Mouse (Mus musculus) stomach, embryonic 15.5 days (tissue): ENCODE results near the gene Fhod1. TPM values are rescaled to one million over a fixed set of nuclear protein-coding genes. Genes with fewer than 3 reads are reported as not detected.
A peak's percentile ranks its signal among the peaks of the same experiment; 100 is the strongest.

Source experiments
- ATAC-seq: fragments of 200-750 bp; cut with Nextera tagmentation; 2 replicates; pipeline ENCODE4 v1.8.0; 2017; ENCODE audit warnings: low read depth, moderate number of reproducible peaks, moderate TSS enrichment; ENCODE audit not compliant: insufficient read depth, low FRiP score
- H3K27ac ChIP-seq: fragments of 300-500 bp; sonication (generic); 2 replicates; pipeline ENCODE4 v1.5.1; 2015; ENCODE audit warnings: mild to moderate bottlenecking, inconsistent platforms
- H3K27me3 ChIP-seq: fragments of 300-500 bp; sonication (generic); replicated peaks from 2 replicates; pipeline ENCODE4 v1.6.1; 2015; ENCODE audit warnings: inconsistent platforms
- H3K36me3 ChIP-seq: fragments of 300-500 bp; sonication (generic); 2 replicates; pipeline ENCODE4 v1.6.1; 2015; ENCODE audit warnings: inconsistent platforms
- H3K4me1 ChIP-seq: fragments of 300-500 bp; sonication (generic); 2 replicates; pipeline ENCODE4 v1.6.1; 2015; ENCODE audit warnings: inconsistent platforms
- H3K4me2 ChIP-seq: fragments of 300-500 bp; sonication (generic); 2 replicates; pipeline ENCODE4 v1.6.1; 2015; ENCODE audit warnings: mild to moderate bottlenecking, inconsistent platforms
- H3K4me3 ChIP-seq: fragments of 300-500 bp; sonication (generic); replicated peaks from 2 replicates; pipeline ENCODE4 v1.5.1; 2015; ENCODE audit warnings: inconsistent platforms
- H3K9ac ChIP-seq: fragments of 300-500 bp; sonication (generic); 2 replicates; pipeline ENCODE4 v1.6.1; 2015; ENCODE audit warnings: inconsistent platforms
- H3K9me3 ChIP-seq: fragments of 300-500 bp; sonication (generic); 2 replicates; pipeline ENCODE4 v1.6.1; 2016; ENCODE audit warnings: inconsistent platforms
- WGBS: fragments of 180-500 bp; shearing (Covaris S2); methylation state at CpG from one replicate; pipeline ENCODE4 v1.1.7; 2015; 5-methylcytosine and 5-hydroxymethylcytosine counted together
- polyA plus RNA-seq: library from polyadenylated mRNA; unstranded; fragments of >200 nt; fragmentation: Nextera tagmentation; extraction: Ambion mirVana; gene quantifications from 2 replicates; pipeline ENCODE4 v1.2.1, GENCODE M21; 2015

Fhod1 gene
- polyA plus RNA-seq, 1 experiment from 2014 or later, result 3.0 TPM

- Histone ChIP-seq H3K36me3 (peaks cover 47% of the 10 kb centered on the region), H3K4me3 (no peak overlapping the region)
- WGBS, result 80% methylated on average over 1 of the region's 1 CpGs
These were observed 36.0 kb downstream of the Fhod1 start for GRCm38 (mm10) chr8:105311718-105312117.

GRCm38 (mm10) chr8:105310118-105310517 lies 37.6 kb downstream of the Fhod1 start:
- Histone ChIP-seq H3K9me3 (no peaks in the 10 kb centered on the region), H3K9ac (no peak overlapping the region), H3K27me3 (no peaks in the 10 kb centered on the region), H3K27ac (no peak overlapping the region), H3K4me2 (no peak overlapping the region), H3K4me3 (no peak overlapping the region), H3K36me3 (peaks cover 41% of the 10 kb centered on the region), H3K4me1 (peaks cover 7% of the 10 kb centered on the region; the same call in 1 of the 2 replicates)
- no peak for ATAC-seq
- 83% methylated on average over 8 of the region's 8 CpGs for WGBS

More at GRCm38 (mm10) chr8:105311718-105312117, 36.0 kb downstream of the Fhod1 start:
- H3K9me3 ChIP-seq, result no peaks in the 10 kb centered on the region
- no peak for ATAC-seq
- no peaks in the 10 kb centered on the region for H3K4me1 ChIP-seq
- H3K27me3 ChIP-seq, result no peaks in the 10 kb centered on the region
- no peak overlapping the region for H3K4me2 ChIP-seq
- no peak overlapping the region for H3K9ac ChIP-seq
- H3K27ac ChIP-seq, result no peak overlapping the region

GRCm38 (mm10) chr8:105309142-105309847 lies 38.5 kb downstream of the Fhod1 start:
- no peak for ATAC-seq
- Histone ChIP-seq H3K36me3 (peaks cover 35% of the 10 kb centered on the region), H3K9ac (no peak overlapping the region), H3K9me3 (no peaks in the 10 kb centered on the region), H3K27ac (no peak overlapping the region), H3K27me3 (no peaks in the 10 kb centered on the region), H3K4me3 (no peak overlapping the region), H3K4me2 (no peak overlapping the region), H3K4me1 (peaks cover 14% of the 10 kb centered on the region)
- WGBS, result 83% methylated on average over 15 of the region's 15 CpGs

- Histone ChIP-seq H3K4me3 (no peak overlapping the region), H3K27me3 (no peaks in the 10 kb centered on the region), H3K9ac (no peak overlapping the region), H3K36me3 (peaks cover 34% of the 10 kb centered on the region), H3K9me3 (no peaks in the 10 kb centered on the region), H3K4me1 (peaks cover 17% of the 10 kb centered on the region), H3K4me2 (no peak overlapping the region), H3K27ac (no peak overlapping the region)
- no peak for ATAC-seq
- WGBS, result 91% methylated on average over 10 of the region's 10 CpGs
These were observed 39.3 kb downstream of the Fhod1 start for GRCm38 (mm10) chr8:105308428-105308827.

- 94% methylated on average over 13 of the region's 13 CpGs for WGBS
- no peak for ATAC-seq
- peaks cover 32% of the 10 kb centered on the region for H3K36me3 ChIP-seq
- peaks cover 17% of the 10 kb centered on the region for H3K4me1 ChIP-seq
- no peak overlapping the region for H3K27ac ChIP-seq
- no peak overlapping the region for H3K4me3 ChIP-seq
- no peaks in the 10 kb centered on the region for H3K9me3 ChIP-seq
- no peak overlapping the region for H3K9ac ChIP-seq
- no peaks in the 10 kb centered on the region for H3K27me3 ChIP-seq
- H3K4me2 ChIP-seq, result no peak overlapping the region
These were observed 40.1 kb downstream of the Fhod1 start for GRCm38 (mm10) chr8:105307670-105308069.

DNA sequence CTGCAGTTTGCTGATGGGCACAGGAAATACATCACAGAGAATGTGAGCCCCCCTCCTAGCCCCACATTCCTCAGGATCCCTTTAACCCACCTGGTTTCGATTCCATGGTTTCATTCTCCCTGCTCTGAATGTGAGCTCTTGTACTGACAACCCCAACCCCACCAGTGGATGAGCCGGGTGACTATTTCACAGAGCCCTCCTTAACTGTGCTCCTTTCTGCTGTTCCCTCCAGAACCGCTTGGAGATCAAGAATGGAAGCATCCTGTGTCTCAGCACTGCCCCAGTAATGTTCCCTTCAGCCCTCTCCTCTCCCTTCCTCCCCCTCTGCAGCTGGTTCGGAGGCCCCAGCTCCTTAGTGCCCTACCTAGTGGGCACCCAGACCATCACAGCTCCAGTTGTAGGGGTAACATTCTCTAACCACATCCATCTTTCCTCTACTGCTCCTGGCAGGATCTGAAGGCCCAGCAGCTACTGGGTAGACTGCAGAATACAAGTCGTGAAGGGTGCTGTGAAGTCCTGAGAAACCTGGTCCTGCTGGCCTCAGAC lies 41.5 kb downstream of the Fhod1 start:
- Histone ChIP-seq H3K27ac (peak overlapping the region; percentile 89; the same call in 1 of the 2 replicates), H3K4me3 (peak overlapping the region; percentile 43), H3K27me3 (no peaks in the 10 kb centered on the region), H3K4me1 (peaks cover 17% of the 10 kb centered on the region), H3K4me2 (peak overlapping the region; percentile 74), H3K9me3 (no peaks in the 10 kb centered on the region), H3K9ac (no peak overlapping the region), H3K36me3 (peaks cover 25% of the 10 kb centered on the region)
- ATAC-seq, result no peak
- 35% methylated on average over 5 of the region's 5 CpGs for WGBS

DNA sequence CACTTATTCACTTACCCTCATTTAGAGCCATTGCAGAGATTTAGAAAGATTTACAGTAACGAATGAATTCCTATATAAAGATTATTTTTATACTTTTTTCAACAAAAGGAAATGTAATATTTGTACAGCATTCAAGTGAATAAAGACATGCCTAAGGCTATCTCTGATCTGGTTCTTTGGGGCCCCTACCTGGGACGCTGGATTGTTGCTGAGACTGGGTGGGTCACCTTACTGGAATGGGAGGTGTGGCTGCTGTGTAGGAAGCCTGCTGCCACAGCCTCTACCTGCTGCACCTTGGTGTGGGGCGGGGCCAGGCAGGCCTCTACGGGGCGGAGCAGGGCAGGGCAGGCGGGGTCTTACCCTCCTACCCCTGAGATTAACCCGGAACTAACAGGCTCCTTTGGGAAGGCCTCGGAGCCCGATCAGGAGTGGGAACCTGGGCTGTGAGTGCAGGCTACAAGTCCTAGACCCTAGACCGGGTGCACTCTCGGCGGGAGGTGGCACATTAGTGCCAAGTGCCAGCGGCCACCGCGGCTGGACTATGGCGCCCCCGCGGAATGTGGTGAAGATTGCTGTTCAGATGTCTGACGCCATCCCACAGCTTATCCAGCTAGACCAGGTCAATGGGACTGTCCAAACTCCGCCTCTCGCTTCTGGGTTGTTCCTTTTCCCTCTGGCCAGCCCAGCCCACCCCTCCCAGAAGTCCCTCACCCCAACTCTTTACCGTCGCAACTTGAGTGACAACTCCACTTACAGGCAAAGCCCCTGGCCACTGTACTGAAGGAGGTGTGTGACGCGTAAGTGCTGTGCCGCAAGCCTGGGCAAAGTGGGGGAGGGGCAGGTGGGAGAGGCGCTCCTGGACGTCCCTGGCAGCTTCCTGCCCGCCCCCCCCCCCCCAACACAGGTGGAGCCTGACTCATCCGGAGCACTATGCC lies 42.3 kb downstream of the Fhod1 start, which contains the start of gene Elmo3:
Gene Elmo3, plus strand, starts transcription at position 391 of the 935 bp plus-strand sequence.
- Histone ChIP-seq H3K4me3 (peak within 1 kb of the TSS; percentile 43), H3K4me1 (peaks cover 17% of the 10 kb centered on the region), H3K27me3 (no peaks in the 10 kb centered on the region), H3K4me2 (peak within 1 kb of the TSS; percentile 74), H3K27ac (peak within 1 kb of the TSS; percentile 89), H3K9ac (peak within 1 kb of the TSS; percentile 10; the same call in 1 of the 2 replicates), H3K9me3 (no peaks in the 10 kb centered on the region), H3K36me3 (peaks cover 31% of the 10 kb centered on the region)
- ATAC-seq, result peak; percentile 93
- 5% methylated on average over 29 of the region's 30 CpGs for WGBS

DNA sequence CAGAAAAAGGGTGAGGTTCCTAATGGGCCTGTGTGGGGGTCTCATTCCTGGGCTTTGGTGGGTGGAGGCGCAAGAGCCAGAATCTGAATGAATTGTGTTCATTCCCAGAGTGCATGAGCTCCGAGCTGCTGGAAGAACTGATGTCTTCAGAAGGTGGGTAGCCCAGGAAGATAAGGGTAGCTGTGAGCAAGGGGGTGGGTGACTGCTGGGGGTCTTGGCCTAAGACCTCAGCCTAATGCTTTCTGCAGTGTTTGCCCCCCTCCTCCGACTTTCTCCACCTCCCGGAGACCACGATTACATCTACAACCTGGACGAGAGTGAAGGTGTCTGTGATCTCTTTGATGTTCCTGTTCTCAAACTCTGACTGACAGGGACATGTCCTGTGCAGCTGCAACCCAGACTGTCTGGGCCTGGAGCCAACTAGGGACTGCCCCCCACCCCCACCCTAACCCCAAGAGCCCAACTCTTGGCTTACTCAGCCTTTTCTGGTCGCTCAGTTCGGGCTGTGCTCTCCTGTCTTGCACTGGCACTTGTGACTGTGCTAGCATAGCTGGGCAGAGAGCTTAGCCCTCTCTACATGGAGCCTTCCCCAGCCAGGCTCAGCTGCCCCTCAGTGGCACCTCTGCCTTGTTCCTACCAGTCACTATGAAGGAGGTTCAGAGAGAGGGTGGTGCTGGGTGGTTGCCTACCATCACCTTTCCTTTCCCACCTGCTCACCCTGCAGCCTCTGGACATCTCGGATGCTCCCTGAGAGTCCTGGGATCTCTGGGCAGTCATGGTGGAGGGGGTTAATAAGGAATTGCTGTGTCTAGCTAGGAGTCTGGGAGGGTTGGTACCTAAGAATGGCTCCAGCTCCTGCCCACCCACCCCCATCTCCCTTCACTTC lies 43.2 kb downstream of the Fhod1 start:
- no peaks in the 10 kb centered on the region for H3K27me3 ChIP-seq
- H3K4me1 ChIP-seq, result peaks cover 21% of the 10 kb centered on the region
- H3K36me3 ChIP-seq, result peaks cover 39% of the 10 kb centered on the region
- H3K4me2 ChIP-seq, result no peak overlapping the region
- no peak overlapping the region for H3K4me3 ChIP-seq
- H3K9me3 ChIP-seq, result no peaks in the 10 kb centered on the region
- ATAC-seq, result no peak
- H3K9ac ChIP-seq, result no peak overlapping the region
- H3K27ac ChIP-seq, result peak overlapping the region; percentile 89; the same call in 1 of the 2 replicates
- WGBS, result 58% methylated on average over 9 of the region's 9 CpGs

GRCm38 (mm10) chr8:105303874-105304273 lies 43.9 kb downstream of the Fhod1 start:
- Histone ChIP-seq H3K4me1 (peaks cover 24% of the 10 kb centered on the region), H3K27me3 (no peaks in the 10 kb centered on the region), H3K27ac (0 out of 2 replicates have a peak overlapping the region, but pooled peaks have one; percentile 89), H3K9me3 (no peaks in the 10 kb centered on the region), H3K4me3 (no peak overlapping the region), H3K36me3 (peaks cover 37% of the 10 kb centered on the region), H3K4me2 (no peak overlapping the region), H3K9ac (no peak overlapping the region)
- no peak for ATAC-seq
- 75% methylated on average over 9 of the region's 9 CpGs for WGBS

- H3K4me2 ChIP-seq, result no peak overlapping the region
- no peaks in the 10 kb centered on the region for H3K9me3 ChIP-seq
- WGBS, result 82% methylated on average over 8 of the region's 8 CpGs
- H3K9ac ChIP-seq, result no peak overlapping the region
- H3K36me3 ChIP-seq, result peaks cover 33% of the 10 kb centered on the region
- H3K27me3 ChIP-seq, result no peaks in the 10 kb centered on the region
- H3K4me3 ChIP-seq, result no peak overlapping the region
- no peak overlapping the region for H3K27ac ChIP-seq
- H3K4me1 ChIP-seq, result peaks cover 29% of the 10 kb centered on the region
- ATAC-seq, result no peak
These were observed 44.4 kb downstream of the Fhod1 start for GRCm38 (mm10) chr8:105303396-105303795.

DNA sequence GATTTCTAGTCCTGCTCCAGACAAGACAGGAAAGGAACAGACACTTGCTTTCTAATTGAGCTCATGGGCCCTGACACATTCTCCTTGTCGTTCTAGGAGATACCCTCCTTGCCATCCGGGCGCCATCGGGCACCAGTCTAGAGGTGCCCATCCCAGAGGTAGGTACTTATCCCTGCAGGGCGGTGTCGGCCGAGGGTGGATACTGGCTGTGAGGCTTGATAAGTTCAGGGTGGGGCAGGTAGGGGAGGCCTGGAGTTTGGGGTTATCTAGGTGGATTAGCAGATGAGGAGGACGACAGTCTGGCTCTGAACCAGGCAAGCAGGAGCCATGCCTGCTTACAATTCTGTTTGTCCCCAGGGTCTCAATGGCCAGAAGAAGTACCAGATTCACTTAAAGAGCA lies 47.8 kb downstream of the Fhod1 start:
- Histone ChIP-seq H3K4me1 (peaks cover 30% of the 10 kb centered on the region), H3K9ac (no peak overlapping the region), H3K27me3 (no peaks in the 10 kb centered on the region), H3K27ac (no peak overlapping the region), H3K4me3 (no peak overlapping the region), H3K4me2 (no peak overlapping the region), H3K9me3 (no peaks in the 10 kb centered on the region), H3K36me3 (peaks cover 30% of the 10 kb centered on the region)
- peak; percentile 87; the same call in 1 of the 2 replicates for ATAC-seq
- WGBS, result 85% methylated on average over 8 of the region's 8 CpGs
